Mouse (Mus musculus): ENCODE results near the gene Rab3d. TPM values are rescaled to one million over a fixed set of nuclear protein-coding genes. Genes with fewer than 3 reads are reported as not detected.
A peak's percentile ranks its signal among the peaks of the same experiment; 100 is the strongest.

Rab3d gene
- 27.1 and 32.9 TPM in 2 replicates for polyA plus RNA-seq (2012; rRNA removed)

DNA sequence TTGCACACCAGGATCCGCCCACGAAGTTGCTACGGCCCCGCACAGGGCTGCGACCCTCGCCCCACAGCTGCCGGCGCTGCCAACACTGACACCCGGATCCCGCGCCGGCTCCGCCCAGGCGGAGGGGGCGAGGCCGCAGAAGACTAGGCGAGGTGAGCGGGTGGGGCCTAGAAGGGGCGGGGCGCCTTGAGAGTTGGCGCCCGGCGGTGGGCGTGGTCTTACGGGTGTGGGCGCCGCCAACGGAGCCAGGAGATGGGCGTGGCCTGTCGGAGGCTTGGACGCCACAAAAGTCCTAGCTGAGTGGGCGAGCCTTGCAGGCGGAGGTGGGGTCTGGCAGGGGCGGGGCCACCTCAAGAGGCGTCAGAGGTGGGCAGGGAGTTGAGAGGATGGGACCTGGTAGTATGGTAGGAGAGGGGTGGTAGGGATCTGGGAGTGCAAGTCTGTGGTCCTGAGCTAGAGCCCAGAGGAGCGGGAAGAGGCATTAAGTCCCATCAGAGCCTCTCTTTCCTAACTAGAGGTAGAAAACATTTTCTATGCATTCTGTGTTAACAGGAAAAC is at the start of gene Rab3d:
Gene Rab3d (minus strand): TSS at position 158 of the 558 bp plus-strand sequence.
- Histone ChIP-seq H3K4me3 (ENCODE audit: insufficient read depth, low read depth, low read length) (peak within 1 kb of the TSS; percentile 85), H3K27ac (ENCODE audit: insufficient read depth, low read depth, low read length) (no peak within 1 kb of the TSS), H3K36me3 (ENCODE audit: control insufficient read depth, insufficient read depth, low read length) (no peaks in the 10 kb centered on the region), H3K27me3 (replicated peaks; ENCODE audit: control insufficient read depth, insufficient read depth, low read length) (no peaks in the 10 kb centered on the region), H3K4me1 (ENCODE audit: control insufficient read depth, insufficient read depth, low read length) (no peaks in the 10 kb centered on the region)
- peak; percentile 98 for DNase-seq
- no peak for TF ChIP-seq POLR2A (IDR thresholded peaks at IDR 0.05; ENCODE audit: low read depth, low read length)
- no peak for TF ChIP-seq CTCF (conservative IDR thresholded peaks at IDR 0.05; ENCODE audit: insufficient read depth, insufficient read length, low read depth, low read length)
- 2% methylated on average over 36 of the region's 36 CpGs for WGBS

GRCm38 (mm10) chr9:21963417-21963816 is 45.4 kb upstream of the Rab3d start, which contains the start of gene Epor:
Gene Epor, minus strand, starts transcription at chr9:21963506.
- H3K27ac ChIP-seq (ENCODE audit: insufficient read depth, low read depth, low read length) = peak within 1 kb of the TSS; percentile 2; the same call in 1 of the 2 replicates
- peak within 1 kb of the TSS; percentile 42 for H3K4me3 ChIP-seq (ENCODE audit: insufficient read depth, low read depth, low read length)
- H3K36me3 ChIP-seq (ENCODE audit: control insufficient read depth, insufficient read depth, low read length) = no peaks in the 10 kb centered on the region
- WGBS = 17% methylated on average over 8 of the region's 8 CpGs
- peaks cover 4% of the 10 kb centered on the region for H3K4me1 ChIP-seq (ENCODE audit: control insufficient read depth, insufficient read depth, low read length)
- TF ChIP-seq POLR2A (IDR thresholded peaks at IDR 0.05; ENCODE audit: low read depth, low read length) = no peak
- TF ChIP-seq CTCF (conservative IDR thresholded peaks at IDR 0.05; ENCODE audit: insufficient read depth, insufficient read length, low read depth, low read length) = no peak
- no peaks in the 10 kb centered on the region for H3K27me3 ChIP-seq (replicated peaks; ENCODE audit: control insufficient read depth, insufficient read depth, low read length)
- peak; percentile 55 for DNase-seq

GRCm38 (mm10) chr9:21962416-21963059 is 44.5 kb upstream of the Rab3d start:
- no peaks in the 10 kb centered on the region for H3K36me3 ChIP-seq (ENCODE audit: control insufficient read depth, insufficient read depth, low read length)
- 0 out of 2 replicates have a peak, but pooled peaks have one; percentile 11 for TF ChIP-seq CTCF (conservative IDR thresholded peaks at IDR 0.05; ENCODE audit: insufficient read depth, insufficient read length, low read depth, low read length)
- TF ChIP-seq POLR2A (IDR thresholded peaks at IDR 0.05; ENCODE audit: low read depth, low read length) = no peak
- H3K4me3 ChIP-seq (ENCODE audit: insufficient read depth, low read depth, low read length) = peak overlapping the region; percentile 42
- WGBS = 6% methylated on average over 34 of the region's 34 CpGs
- peak; percentile 68 for DNase-seq
- peaks cover 4% of the 10 kb centered on the region for H3K4me1 ChIP-seq (ENCODE audit: control insufficient read depth, insufficient read depth, low read length)
- H3K27ac ChIP-seq (ENCODE audit: insufficient read depth, low read depth, low read length) = peak overlapping the region; percentile 2; the same call in 1 of the 2 replicates
- no peaks in the 10 kb centered on the region for H3K27me3 ChIP-seq (replicated peaks; ENCODE audit: control insufficient read depth, insufficient read depth, low read length)

DNA sequence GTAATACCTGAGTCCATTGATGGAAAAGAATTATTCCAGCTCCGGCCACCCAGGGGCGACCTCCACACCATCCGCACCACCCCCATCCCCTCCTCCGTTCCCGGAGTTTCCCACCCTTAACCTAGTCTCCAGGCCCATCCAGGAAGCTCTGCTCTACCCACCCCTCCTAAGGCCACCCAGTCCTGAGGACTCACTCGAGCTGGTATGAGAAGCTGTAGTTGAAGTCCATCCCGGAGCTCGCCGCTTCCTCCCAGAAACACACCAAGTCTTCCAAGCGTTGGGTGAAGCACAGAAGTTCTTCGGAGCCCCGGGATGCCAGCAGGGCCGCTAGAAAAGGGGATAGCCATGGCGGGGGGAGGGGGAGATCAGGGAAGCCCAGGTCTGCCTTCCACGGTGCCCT is 44.0 kb upstream of the Rab3d start:
- WGBS = under 1% methylated on average over 15 of the region's 15 CpGs
- peak overlapping the region; percentile 13; the same call in 1 of the 2 replicates for H3K27ac ChIP-seq (ENCODE audit: insufficient read depth, low read depth, low read length)
- no peaks in the 10 kb centered on the region for H3K27me3 ChIP-seq (replicated peaks; ENCODE audit: control insufficient read depth, insufficient read depth, low read length)
- peak overlapping the region; percentile 42 for H3K4me3 ChIP-seq (ENCODE audit: insufficient read depth, low read depth, low read length)
- H3K36me3 ChIP-seq (ENCODE audit: control insufficient read depth, insufficient read depth, low read length) = no peaks in the 10 kb centered on the region
- TF ChIP-seq CTCF (conservative IDR thresholded peaks at IDR 0.05; ENCODE audit: insufficient read depth, insufficient read length, low read depth, low read length) = no peak
- no peak for TF ChIP-seq POLR2A (IDR thresholded peaks at IDR 0.05; ENCODE audit: low read depth, low read length)
- H3K4me1 ChIP-seq (ENCODE audit: control insufficient read depth, insufficient read depth, low read length) = peaks cover 4% of the 10 kb centered on the region
- DNase-seq = no peak

DNA sequence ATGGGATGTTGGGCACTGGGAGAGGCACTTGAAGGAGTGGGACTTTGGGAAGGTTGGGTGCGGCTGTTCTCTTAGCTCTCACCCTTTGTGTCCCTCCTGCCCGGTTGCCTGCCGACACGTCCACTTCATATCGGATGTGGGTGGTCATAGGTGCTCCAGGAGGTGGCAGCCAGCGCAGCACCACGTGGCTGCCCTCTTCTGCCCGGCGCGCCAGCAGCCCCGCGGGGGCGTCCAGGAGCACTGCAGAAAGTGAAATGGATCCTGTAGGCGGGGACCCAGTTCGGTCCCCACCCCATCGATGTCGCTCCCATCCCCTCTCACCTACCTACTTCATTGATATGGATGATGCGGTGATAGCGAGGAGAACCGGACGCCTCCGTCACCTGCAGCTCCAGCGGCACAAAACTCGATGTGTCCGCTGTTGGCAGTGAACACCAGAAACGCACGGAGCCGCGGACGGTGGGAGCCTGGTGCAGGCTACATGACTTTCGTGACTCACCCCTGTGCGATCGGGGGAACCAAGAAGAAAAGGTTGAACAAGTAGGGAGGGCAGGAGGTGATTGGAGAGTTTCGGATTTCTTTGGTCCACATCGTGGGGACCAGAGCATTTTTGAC is 43.5 kb upstream of the Rab3d start:
- no peak for DNase-seq
- no peak overlapping the region for H3K27ac ChIP-seq (ENCODE audit: insufficient read depth, low read depth, low read length)
- no peaks in the 10 kb centered on the region for H3K36me3 ChIP-seq (ENCODE audit: control insufficient read depth, insufficient read depth, low read length)
- H3K4me1 ChIP-seq (ENCODE audit: control insufficient read depth, insufficient read depth, low read length) = peaks cover 4% of the 10 kb centered on the region
- no peak for TF ChIP-seq POLR2A (IDR thresholded peaks at IDR 0.05; ENCODE audit: low read depth, low read length)
- H3K4me3 ChIP-seq (ENCODE audit: insufficient read depth, low read depth, low read length) = peak overlapping the region; percentile 42; the same call in 1 of the 2 replicates
- WGBS = 4% methylated on average over 35 of the region's 35 CpGs
- no peaks in the 10 kb centered on the region for H3K27me3 ChIP-seq (replicated peaks; ENCODE audit: control insufficient read depth, insufficient read depth, low read length)

DNA sequence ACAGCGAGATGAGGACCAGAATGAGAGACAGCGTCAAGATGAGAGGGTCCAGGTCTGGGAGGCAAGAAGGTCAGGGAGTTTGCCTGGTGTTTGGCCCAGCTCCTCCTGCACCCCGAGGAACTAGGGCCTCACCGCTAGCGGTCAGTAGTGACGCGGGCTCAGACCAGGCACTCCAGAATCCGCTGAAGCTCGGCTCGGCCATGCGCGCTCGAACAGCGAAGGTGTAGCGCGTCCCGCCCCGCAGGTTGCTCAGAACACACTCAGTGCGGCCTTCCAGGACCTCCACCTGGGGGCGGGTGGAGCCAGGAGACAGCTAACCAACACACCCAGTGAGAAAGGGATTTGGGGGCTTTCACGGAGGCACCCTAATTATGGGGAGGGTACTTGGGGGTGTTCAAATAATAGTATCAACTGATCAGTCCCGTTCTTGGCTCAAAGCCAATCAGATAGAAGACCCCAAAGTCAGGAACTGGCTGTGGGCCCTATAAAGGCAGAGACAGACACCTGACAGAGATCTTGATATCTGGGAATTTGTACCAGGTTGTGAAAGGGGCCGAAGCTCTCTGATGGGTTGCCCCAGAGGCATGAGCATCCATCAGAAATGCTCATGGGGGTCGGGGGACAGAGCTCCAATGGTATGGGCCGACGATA is 42.7 kb upstream of the Rab3d start:
- 20% methylated on average over 26 of the region's 26 CpGs for WGBS
- H3K27ac ChIP-seq (ENCODE audit: insufficient read depth, low read depth, low read length) = peak overlapping the region; percentile 95
- peak; percentile 60 for DNase-seq
- no peak for TF ChIP-seq CTCF (conservative IDR thresholded peaks at IDR 0.05; ENCODE audit: insufficient read depth, insufficient read length, low read depth, low read length)
- no peak overlapping the region for H3K4me3 ChIP-seq (ENCODE audit: insufficient read depth, low read depth, low read length)
- peaks cover 7% of the 10 kb centered on the region for H3K4me1 ChIP-seq (ENCODE audit: control insufficient read depth, insufficient read depth, low read length)
- H3K27me3 ChIP-seq (replicated peaks; ENCODE audit: control insufficient read depth, insufficient read depth, low read length) = no peaks in the 10 kb centered on the region
- H3K36me3 ChIP-seq (ENCODE audit: control insufficient read depth, insufficient read depth, low read length) = no peaks in the 10 kb centered on the region

GRCm38 (mm10) chr9:21960135-21960534 is 42.1 kb upstream of the Rab3d start:
- peaks cover 7% of the 10 kb centered on the region for H3K4me1 ChIP-seq (ENCODE audit: control insufficient read depth, insufficient read depth, low read length)
- H3K4me3 ChIP-seq (ENCODE audit: insufficient read depth, low read depth, low read length) = no peak overlapping the region
- 32% methylated on average over 9 of the region's 9 CpGs for WGBS
- TF ChIP-seq POLR2A (IDR thresholded peaks at IDR 0.05; ENCODE audit: low read depth, low read length) (no peak), CTCF (conservative IDR thresholded peaks at IDR 0.05; ENCODE audit: insufficient read depth, insufficient read length, low read depth, low read length) (no peak)
- no peaks in the 10 kb centered on the region for H3K27me3 ChIP-seq (replicated peaks; ENCODE audit: control insufficient read depth, insufficient read depth, low read length)
- peak; percentile 70 for DNase-seq
- no peaks in the 10 kb centered on the region for H3K36me3 ChIP-seq (ENCODE audit: control insufficient read depth, insufficient read depth, low read length)
- H3K27ac ChIP-seq (ENCODE audit: insufficient read depth, low read depth, low read length) = peak overlapping the region; percentile 95
